Mouse (Mus musculus): ENCODE results near the gene Ank3.

- TF ChIP-seq CTCF (IDR thresholded peaks at IDR 0.05) (no peak), EP300 (IDR thresholded peaks at IDR 0.05) (no peak)
Measured at GRCm38 (mm10) chr10:69527318-69527717, 128.7 kb downstream of the Ank3 start.

Measured in lung, postnatal 0 days (tissue).